13 mouse cellular contexts compared by ENCODE assay signal in genomic region chr11:48851270-48851995, GRCm38 (mm10). TPM values are rescaled to one million over a fixed set of nuclear protein-coding genes. Genes with fewer than 3 reads are reported as not detected.
A peak's percentile ranks its signal among the peaks of the same experiment; 100 is the strongest.
DNase-seq lines count a peak whose midpoint lies in the region; ATAC-seq and TF ChIP-seq lines count a peak whose summit lies in the region.
"Had no signal": no experiment of that assay in that cellular context is flagged by ENCODE, and none has a peak within 500 bp of the region (broad histone marks: within the 10 kb centered on the region; RNA-seq: fewer than 3 reads in every experiment).

No protein-coding gene starts in this region.

- H3K4me2 ChIP-seq in lung, embryonic 14.5 days = no peak overlapping the region
- no peak overlapping the region for H3K4me2 ChIP-seq in CH12.LX (ENCODE audit: insufficient read depth, low read depth, poor library complexity, severe bottlenecking)
- no peak overlapping the region for H3K4me2 ChIP-seq in forebrain, embryonic 16.5 days (ENCODE audit: low read length)
- H3K4me2 ChIP-seq: liver, embryonic 15.5 days had no signal

- TF ChIP-seq RAD21 in CH12.LX (IDR thresholded peaks at IDR 0.05; ENCODE audit: low read depth, low read length) = peak; percentile 77

- no peak overlapping the region for H3K27ac ChIP-seq in heart, embryonic 10.5 days
- H3K27ac ChIP-seq in lung, embryonic 14.5 days (ENCODE audit: low read depth) = no peak overlapping the region
- H3K27ac ChIP-seq in CH12.LX (ENCODE audit: insufficient read depth, low read depth) = no peak overlapping the region
- H3K27ac ChIP-seq in forebrain, embryonic 16.5 days (ENCODE audit: low read length) = no peak overlapping the region
- H3K27ac ChIP-seq: left cerebral cortex, adult 2 months; liver, embryonic 15.5 days had no signal

- no peak overlapping the region for H3K4me3 ChIP-seq in heart, embryonic 10.5 days
- no peak overlapping the region for H3K4me3 ChIP-seq in lung, embryonic 14.5 days (ENCODE audit: low read depth, low read length)
- no peak overlapping the region for H3K4me3 ChIP-seq in CH12.LX (replicated peaks in 1 of 3; ENCODE audit: low read depth in 2 of 3, low read length in 2 of 3, poor library complexity in 1 of 3)
- H3K4me3 ChIP-seq in forebrain, embryonic 16.5 days (replicated peaks; ENCODE audit: low read length) = no peak overlapping the region
- H3K4me3 ChIP-seq: left cerebral cortex, adult 2 months; liver, embryonic 15.5 days had no signal

- peaks cover 25% of the 10 kb centered on the region for H3K27me3 ChIP-seq in heart, embryonic 10.5 days (ENCODE audit: insufficient read depth, poor library complexity, severe bottlenecking)
- H3K27me3 ChIP-seq in lung, embryonic 14.5 days (ENCODE audit: insufficient read depth, low read length) = no peaks in the 10 kb centered on the region
- H3K27me3 ChIP-seq in CH12.LX (replicated peaks) = peaks cover 2% of the 10 kb centered on the region
- H3K27me3 ChIP-seq in forebrain, embryonic 16.5 days (replicated peaks; ENCODE audit: control insufficient read depth, insufficient read depth, low read length) = no peaks in the 10 kb centered on the region; the same call in 1 of the 2 replicates

- H3K4me1 ChIP-seq in heart, embryonic 10.5 days = peaks cover 28% of the 10 kb centered on the region
- H3K4me1 ChIP-seq in lung, embryonic 14.5 days (ENCODE audit: insufficient read depth) = no peaks in the 10 kb centered on the region
- peaks cover 0 to 27% of the 10 kb centered on the region in 2 experiments; a peak in 2 of 4 replicates for H3K4me1 ChIP-seq in CH12.LX (ENCODE audit: control insufficient read depth in 1 of 2, insufficient read depth in 2 of 2)
- peaks cover 23% of the 10 kb centered on the region for H3K4me1 ChIP-seq in forebrain, embryonic 16.5 days (replicated peaks; ENCODE audit: control insufficient read depth, insufficient read depth, low read length)

- H3K79me2 ChIP-seq in CH12.LX (replicated peaks; ENCODE audit: control insufficient read depth, extremely low read depth, insufficient read depth, poor library complexity, severe bottlenecking) = no peaks in the 10 kb centered on the region

- H3K9ac ChIP-seq in lung, embryonic 14.5 days = no peak overlapping the region
- H3K9ac ChIP-seq in CH12.LX (ENCODE audit: insufficient read depth, low read depth) = no peak overlapping the region
- no peak overlapping the region for H3K9ac ChIP-seq in forebrain, embryonic 16.5 days (replicated peaks; ENCODE audit: low read depth, low read length)
- H3K9ac ChIP-seq: liver, embryonic 15.5 days had no signal

- dilution Hi-C loops in CH12.LX (cut with MboI; ENCODE audit: extremely low pct_ligation_motif_present, extremely low pct_unique_long_range_greater_than_20kb, low sequenced_read_pairs) = no loop called here

- H3K9me3 ChIP-seq in heart, embryonic 10.5 days = no peaks in the 10 kb centered on the region
- H3K9me3 ChIP-seq in lung, embryonic 14.5 days (ENCODE audit: low read depth, low read length) = no peaks in the 10 kb centered on the region
- peaks cover 12% of the 10 kb centered on the region for H3K9me3 ChIP-seq in CH12.LX (replicated peaks; ENCODE audit: low read length)
- H3K9me3 ChIP-seq in forebrain, embryonic 16.5 days (ENCODE audit: control insufficient read depth, low read length) = no peaks in the 10 kb centered on the region
- H3K9me3 ChIP-seq: liver, embryonic 15.5 days had no signal

- WGBS in heart, embryonic 10.5 days = 75% methylated on average over 4 of the region's 4 CpGs
- 65% methylated on average over 4 of the region's 4 CpGs for WGBS in lung, embryonic 14.5 days
- WGBS in forebrain, embryonic 16.5 days = 84% methylated on average over 4 of the region's 4 CpGs

- DNase-seq in heart, adult 11 months = peak; percentile 77
- DNase-seq in heart, embryonic 10.5 days (ENCODE audit: low spot score) = no peak
- no peak for DNase-seq in lung, embryonic 14.5 days
- no peak for DNase-seq in lung, postnatal 14 days
- no peak for DNase-seq in CH12.LX (ENCODE audit: extremely low read depth)
- peak; percentile 16 for DNase-seq in brain, adult 2 months (ENCODE audit: low read depth, low spot score)
- DNase-seq in urinary bladder, adult 18-20 months (ENCODE audit: low spot score in 2 of 2) = no peak
- DNase-seq: kidney, postnatal 10 days; right cerebral cortex, postnatal 25 days had no signal

- no peak for ATAC-seq in lung, embryonic 14.5 days (ENCODE audit: insufficient read depth)
- no peak for ATAC-seq in forebrain, embryonic 16.5 days

- no peak for TF ChIP-seq EP300 in CH12.LX (IDR thresholded peaks at IDR 0.05; ENCODE audit: low read length)

- in situ Hi-C loops in CH12.LX (cut with MboI; ENCODE audit: low pct_ligation_motif_present, low pct_unique_long_range_greater_than_20kb, low sequenced_read_pairs) = loop anchor here (5.0 to 25.0 kb wide), 3 partner anchors 34 to 561 kb away; partner anchors contain the start of genes Olfr1389 and Trim41

- TF ChIP-seq CTCF in lung, embryonic 14.5 days (IDR thresholded peaks at IDR 0.05; ENCODE audit: low read depth) = peak; percentile 49
- peak; percentile 21 to 69; a peak in 2 of 4 replicates for TF ChIP-seq CTCF in CH12.LX (conservative IDR thresholded peaks at IDR 0.05 in 1 of 2, IDR thresholded peaks at IDR 0.05 in 1 of 2; ENCODE audit: low read depth in 2 of 2, low read length in 2 of 2)

- H3K36me3 ChIP-seq in heart, embryonic 10.5 days = no peaks in the 10 kb centered on the region
- no peaks in the 10 kb centered on the region for H3K36me3 ChIP-seq in lung, embryonic 14.5 days (ENCODE audit: insufficient read depth)
- H3K36me3 ChIP-seq in CH12.LX (replicated peaks in 1 of 2; ENCODE audit: control insufficient read depth in 1 of 2, insufficient read depth in 1 of 2, low read length in 1 of 2) = peaks cover 31 to 36% of the 10 kb centered on the region in 2 experiments
- H3K36me3 ChIP-seq in forebrain, embryonic 16.5 days (ENCODE audit: control insufficient read depth, insufficient read depth) = no peaks in the 10 kb centered on the region
- H3K36me3 ChIP-seq: G1E; liver, embryonic 15.5 days had no signal

- TF ChIP-seq POLR2A in CH12.LX (IDR thresholded peaks at IDR 0.05; ENCODE audit: low read depth, low read length) = no peak

TF ChIP-seq in CH12.LX, 34 proteins besides CTCF, POLR2A, EP300 and RAD21:
- TF ChIP-seq SMC3 (IDR thresholded peaks at IDR 0.05; ENCODE audit: low read depth, low read length) (peak; percentile 59), CHD1 (IDR thresholded peaks at IDR 0.05; ENCODE audit: low read depth, low read length) (no peak), ZMIZ1 (IDR thresholded peaks at IDR 0.05; ENCODE audit: low read depth, low read length) (0 out of 2 replicates have a peak, but pooled peaks have one; percentile 33)

RNA-seq across cellular contexts. Expression of gene Irgm1, which starts 20.1 kb away (rescaled TPM):
- 3.0 and 3.6 TPM in 2 replicates for polyA plus RNA-seq in heart, embryonic 10.5 days (2016; fragmentation: Nextera tagmentation; extraction: Ambion mirVana)
- polyA plus RNA-seq in lung, embryonic 14.5 days (2014; fragmentation: Nextera tagmentation; extraction: Ambion mirVana) = 6.7 and 7.6 TPM in 2 replicates
- total RNA-seq in CH12.LX (2012; rRNA removed) = 25.7 and 35.0 TPM in 2 replicates
- 58.1 and 63.8 TPM in 2 replicates for total RNA-seq in CH12.LX (2014; rRNA removed)
- 49.0 and 52.2 TPM in 2 replicates for polyA plus RNA-seq in CH12.LX (2012; ENCODE audit: insufficient read length, low read depth)
- polyA plus RNA-seq in forebrain, embryonic 16.5 days (2015; fragmentation: Nextera tagmentation; extraction: Ambion mirVana) = 1.6 TPM in 2 replicates

RNA-seq across cellular contexts. Expression of gene Gm12184, which starts 25.0 kb away (rescaled TPM):
- 0.68 and 1.9 TPM in 2 replicates for polyA plus RNA-seq in heart, embryonic 10.5 days (2016; fragmentation: Nextera tagmentation; extraction: Ambion mirVana)
- 11.3 and 11.8 TPM in 2 replicates for polyA plus RNA-seq in lung, embryonic 14.5 days (2014; fragmentation: Nextera tagmentation; extraction: Ambion mirVana)
- total RNA-seq in CH12.LX (2012; rRNA removed) (6.8 and 7.1 TPM in 2 replicates), CH12.LX (2014; rRNA removed) (51.6 and 61.0 TPM in 2 replicates)
- polyA plus RNA-seq in CH12.LX (2012; ENCODE audit: insufficient read length, low read depth) = 5.6 and 17.1 TPM in 2 replicates
- polyA plus RNA-seq in forebrain, embryonic 16.5 days (2015; fragmentation: Nextera tagmentation; extraction: Ambion mirVana) = 2.8 and 3.9 TPM in 2 replicates

RNA-seq across cellular contexts. Expression of gene Trim7, which starts 25.5 kb away (rescaled TPM):
- 0.18 and 0.44 TPM in 2 replicates for polyA plus RNA-seq in heart, embryonic 10.5 days (2016; fragmentation: Nextera tagmentation; extraction: Ambion mirVana)
- polyA plus RNA-seq in lung, embryonic 14.5 days (2014; fragmentation: Nextera tagmentation; extraction: Ambion mirVana) = 0.55 and 1.4 TPM in 2 replicates
- total RNA-seq in CH12.LX (2012; rRNA removed) = 20.8 and 34.6 TPM in 2 replicates
- total RNA-seq in CH12.LX (2014; rRNA removed) = 9.2 and 9.5 TPM in 2 replicates
- polyA plus RNA-seq in CH12.LX (2012; ENCODE audit: insufficient read length, low read depth) = 11.6 and 15.1 TPM in 2 replicates
- 1.4 and 2.0 TPM in 2 replicates for polyA plus RNA-seq in forebrain, embryonic 16.5 days (2015; fragmentation: Nextera tagmentation; extraction: Ambion mirVana)

RNA-seq across cellular contexts. Expression of gene Trim41, which starts 34.3 kb away (rescaled TPM):
- 3.0 and 4.7 TPM in 2 replicates for polyA plus RNA-seq in heart, embryonic 10.5 days (2016; fragmentation: Nextera tagmentation; extraction: Ambion mirVana)
- polyA plus RNA-seq in lung, embryonic 14.5 days (2014; fragmentation: Nextera tagmentation; extraction: Ambion mirVana) = 4.5 and 4.6 TPM in 2 replicates
- 30.2 and 36.0 TPM in 2 replicates for total RNA-seq in CH12.LX (2012; rRNA removed)
- 18.8 and 20.9 TPM in 2 replicates for total RNA-seq in CH12.LX (2014; rRNA removed)
- 51.6 and 63.7 TPM in 2 replicates for polyA plus RNA-seq in CH12.LX (2012; ENCODE audit: insufficient read length, low read depth)
- polyA plus RNA-seq in forebrain, embryonic 16.5 days (2015; fragmentation: Nextera tagmentation; extraction: Ambion mirVana) = 7.2 and 7.6 TPM in 2 replicates

RNA-seq across cellular contexts. Expression of gene Gm5431, which starts 50.6 kb away (rescaled TPM):
- 0.06 and 0.07 TPM in 2 replicates for polyA plus RNA-seq in heart, embryonic 10.5 days (2016; fragmentation: Nextera tagmentation; extraction: Ambion mirVana)
- polyA plus RNA-seq in lung, embryonic 14.5 days (2014; fragmentation: Nextera tagmentation; extraction: Ambion mirVana) = 0.17 and 0.20 TPM in 2 replicates
- total RNA-seq in CH12.LX (2012; rRNA removed) = 0.89 and 0.97 TPM in 2 replicates
- total RNA-seq in CH12.LX (2014; rRNA removed) = 1.7 and 2.0 TPM in 2 replicates
- 3.1 and 4.9 TPM in 2 replicates for polyA plus RNA-seq in CH12.LX (2012; ENCODE audit: insufficient read length, low read depth)
- 0.20 and 0.24 TPM in 2 replicates for polyA plus RNA-seq in forebrain, embryonic 16.5 days (2015; fragmentation: Nextera tagmentation; extraction: Ambion mirVana)
- polyA plus RNA-seq: G1E had no signal

Comparison
In these comparisons a context has a peak if more than half of its experiments do, and no peak if none do; other contexts are left out.
1. DNase-seq: peak in heart, adult 11 months (single experiment) and brain, adult 2 months (single experiment); none in heart, embryonic 10.5 days (single experiment), lung, embryonic 14.5 days (single experiment), lung, postnatal 14 days (single experiment), CH12.LX (single experiment) and urinary bladder, adult 18-20 months (0 of 2).